Mouse (Mus musculus) midbrain, embryonic 14.5 days (tissue): ENCODE data around the gene Trit1. TPM values are rescaled to one million over a fixed set of nuclear protein-coding genes. Genes with fewer than 3 reads are reported as not detected.

Source experiments
- ATAC-seq: fragments of 200-750 bp; cut with Nextera tagmentation; 2 replicates; pipeline ENCODE4 v1.8.0; 2017; ENCODE audit warnings: moderate number of reproducible peaks, moderate library complexity; ENCODE audit not compliant: low FRiP score, low TSS enrichment
- DNase-seq: peaks from one replicate; pipeline ENCODE4 v3.0.0-alpha.2; 2015
- H3K27ac ChIP-seq: fragments of 300-500 bp; sonication (generic); replicated peaks from 2 replicates; pipeline ENCODE4 v1.5.1; 2014; ENCODE audit warnings: mild to moderate bottlenecking, low read depth, low read length, moderate library complexity
- H3K27me3 ChIP-seq: fragments of 300-500 bp; sonication (generic); 2 replicates; pipeline ENCODE4 v1.6.1; 2014; ENCODE audit warnings: low read length, control low read depth, mixed read lengths; ENCODE audit not compliant: control insufficient read depth, insufficient read depth
- H3K36me3 ChIP-seq: fragments of 300-500 bp; sonication (generic); 2 replicates; pipeline ENCODE4 v1.6.1; 2014; ENCODE audit warnings: low read length, control low read depth; ENCODE audit not compliant: control insufficient read depth, insufficient read depth
- H3K4me1 ChIP-seq: fragments of 300-500 bp; sonication (generic); 2 replicates; pipeline ENCODE4 v1.6.1; 2014; ENCODE audit warnings: mild to moderate bottlenecking, antibody characterized with exemption, low read length, control low read depth; ENCODE audit not compliant: control insufficient read depth, insufficient read depth
- H3K4me2 ChIP-seq: fragments of 300-500 bp; sonication (generic); 2 replicates; pipeline ENCODE4 v1.6.1; 2014; ENCODE audit warnings: mild to moderate bottlenecking, low read length, moderate library complexity
- H3K4me3 ChIP-seq: fragments of 300-500 bp; sonication (generic); replicated peaks from 2 replicates; pipeline ENCODE4 v1.5.1; 2014; ENCODE audit warnings: low read depth, low read length
- H3K9ac ChIP-seq: fragments of 300-500 bp; sonication (generic); replicated peaks from 2 replicates; pipeline ENCODE4 v1.6.1; 2014; ENCODE audit warnings: mild to moderate bottlenecking, low read length, moderate library complexity
- H3K9me3 ChIP-seq: fragments of 300-500 bp; sonication (generic); 2 replicates; pipeline ENCODE4 v1.6.1; 2016; ENCODE audit warnings: low read length, control low read depth, mixed read lengths; ENCODE audit not compliant: control insufficient read depth
- WGBS: fragments of 180-500 bp; shearing (Covaris S2); extraction: QIAGEN DNeasy Blood & Tissue Kit; methylation state at CpG from one replicate; pipeline ENCODE4 v1.1.7; 2014; 5-methylcytosine and 5-hydroxymethylcytosine counted together
- polyA plus RNA-seq: library from polyadenylated mRNA; unstranded; fragments of >200 nt; fragmentation: Nextera tagmentation; extraction: Ambion mirVana; gene quantifications from 2 replicates; pipeline ENCODE4 v1.2.1, GENCODE M21; 2014

The Trit1 gene
- polyA plus RNA-seq, 1 experiment from 2014 or later: 29.1 TPM

DNA sequence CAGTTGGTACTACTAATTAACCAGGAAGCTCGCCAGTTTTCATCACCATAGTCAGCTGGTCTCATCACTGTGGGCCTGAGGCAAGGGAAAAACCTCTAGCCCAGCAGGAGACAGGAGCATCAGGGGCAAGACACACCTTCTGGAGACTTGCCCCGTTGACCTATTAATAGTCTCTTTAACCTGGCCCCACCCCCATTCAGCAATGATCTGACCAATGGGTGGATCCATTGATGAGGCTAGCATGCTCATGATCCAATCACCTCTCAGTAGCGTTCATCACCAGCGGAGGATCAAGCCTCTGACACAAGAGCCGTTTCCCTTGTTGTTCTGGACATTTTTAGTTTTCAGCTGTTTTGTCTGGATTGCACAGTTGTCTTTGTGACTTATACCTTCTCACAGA lies 76.2 kb downstream of the Trit1 start:
- H3K4me1 ChIP-seq: no peaks in the 10 kb centered on the region
- H3K27me3 ChIP-seq: no peaks in the 10 kb centered on the region
- H3K36me3 ChIP-seq: no peaks in the 10 kb centered on the region
- no peak overlapping the region for H3K4me3 ChIP-seq
- no peak overlapping the region for H3K9ac ChIP-seq
- 70% methylated on average over 5 of the region's 5 CpGs for WGBS
- no peak overlapping the region for H3K27ac ChIP-seq
- no peak overlapping the region for H3K4me2 ChIP-seq
- DNase-seq: no peak
- no peaks in the 10 kb centered on the region for H3K9me3 ChIP-seq
- no peak for ATAC-seq

DNA sequence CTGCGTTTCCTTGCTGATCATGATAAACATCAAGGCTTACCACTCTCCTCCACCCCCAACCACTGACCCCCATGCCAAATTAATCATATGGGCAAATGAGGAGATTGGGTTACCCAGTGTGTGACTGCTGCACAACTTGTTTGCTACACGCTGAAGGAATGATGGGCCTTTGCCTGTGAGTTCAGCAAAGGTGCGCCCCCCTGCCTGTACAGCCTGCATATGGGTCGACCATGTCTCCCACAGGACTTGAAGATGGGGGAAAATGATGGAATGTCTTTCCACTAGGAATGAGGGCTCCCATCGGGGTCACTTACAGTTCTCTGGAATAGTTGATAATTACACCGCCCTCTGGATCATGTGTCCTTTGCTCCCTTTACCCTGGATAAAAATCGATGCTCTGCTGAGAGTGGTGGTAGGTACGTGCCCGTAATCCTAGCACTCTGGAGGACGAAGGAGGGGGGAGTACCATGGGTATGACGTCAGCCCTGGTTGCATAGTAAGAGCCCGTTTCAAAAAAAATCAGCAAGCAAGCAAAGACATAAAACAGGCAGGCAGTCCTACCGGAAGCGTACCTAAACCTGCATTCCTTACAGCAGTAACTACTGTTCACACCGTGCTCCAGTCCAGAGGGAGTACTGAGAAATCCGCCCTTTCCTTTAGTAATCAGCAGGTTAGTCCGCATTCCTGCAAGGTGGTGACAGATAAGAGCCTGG lies 76.8 kb downstream of the Trit1 start:
- ATAC-seq: no peak
- peak overlapping the region; percentile 10; the same call in 1 of the 2 replicates for H3K4me2 ChIP-seq

DNA sequence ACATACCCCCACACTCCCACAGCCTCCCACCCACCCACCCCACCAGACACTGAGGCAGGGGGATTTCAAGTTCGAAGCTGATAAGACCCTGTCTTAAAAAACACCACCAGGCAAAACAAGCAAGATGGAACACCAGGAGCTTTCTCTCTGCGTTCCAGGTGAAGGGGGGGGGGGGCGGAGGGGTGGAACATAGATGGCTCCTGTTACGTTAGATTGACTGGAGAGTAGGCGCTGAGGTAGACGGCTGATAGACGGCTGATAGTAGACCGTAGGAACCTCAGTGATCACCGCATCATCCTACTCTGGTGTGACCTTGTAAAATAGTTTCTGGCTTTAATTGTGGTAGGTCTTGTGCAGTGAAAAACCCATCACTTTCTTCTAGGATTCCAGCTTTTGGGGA lies 77.5 kb downstream of the Trit1 start:
- no peaks in the 10 kb centered on the region for H3K4me1 ChIP-seq
- H3K9me3 ChIP-seq: no peaks in the 10 kb centered on the region
- no peak overlapping the region for H3K27ac ChIP-seq
- H3K9ac ChIP-seq: no peak overlapping the region
- H3K4me2 ChIP-seq: no peak overlapping the region
- WGBS: 79% methylated on average over 9 of the region's 9 CpGs
- DNase-seq: no peak
- no peaks in the 10 kb centered on the region for H3K27me3 ChIP-seq
- no peak overlapping the region for H3K4me3 ChIP-seq
- no peak for ATAC-seq
- no peaks in the 10 kb centered on the region for H3K36me3 ChIP-seq

More for the DNA sequence above, 76.8 kb downstream of the Trit1 start:
- Histone ChIP-seq H3K27me3 (no peaks in the 10 kb centered on the region), H3K4me3 (no peak overlapping the region), H3K27ac (no peak overlapping the region), H3K36me3 (no peaks in the 10 kb centered on the region), H3K4me1 (no peaks in the 10 kb centered on the region), H3K9ac (no peak overlapping the region), H3K9me3 (no peaks in the 10 kb centered on the region)
- 73% methylated on average over 17 of the region's 17 CpGs for WGBS
- no peak for DNase-seq

Other genes with a start within 250 kb of the Trit1 start
- gene Ppt1, start 180.4 kb upstream of the Trit1 start, polyA plus RNA-seq: 66.1 and 74.7 TPM in 2 replicates
- 52.2 and 72.8 TPM in 2 replicates for gene Cap1, start 130.5 kb upstream of the Trit1 start, polyA plus RNA-seq
- gene Mfsd2a, start 55.4 kb upstream of the Trit1 start, polyA plus RNA-seq: 31.2 and 33.4 TPM in 2 replicates
- 87.7 and 112 TPM in 2 replicates for gene Mycl, start 20.9 kb upstream of the Trit1 start, polyA plus RNA-seq
- gene Bmp8b, start 88.6 kb downstream of the Trit1 start, polyA plus RNA-seq: 0.08 and 0.25 TPM in 2 replicates
- gene Oxct2b, start 99.7 kb downstream of the Trit1 start, polyA plus RNA-seq: 0.30 and 0.55 TPM in 2 replicates
- gene Ppie, start 123.4 kb downstream of the Trit1 start, polyA plus RNA-seq: 61.7 and 65.7 TPM in 2 replicates
- gene Hpcal4, start 166.6 kb downstream of the Trit1 start, polyA plus RNA-seq: 35.4 and 43.3 TPM in 2 replicates
- gene Nt5c1a, start 184.9 kb downstream of the Trit1 start, polyA plus RNA-seq: not detected in 2 replicates
- gene Heyl, start 217.0 kb downstream of the Trit1 start, polyA plus RNA-seq: 3.0 and 7.3 TPM in 2 replicates
- gene Pabpc4, start 245.8 kb downstream of the Trit1 start, polyA plus RNA-seq: 31.3 and 33.6 TPM in 2 replicates